Mouse (Mus musculus) neural tube, embryonic 14.5 days (tissue): Measurements from ENCODE around the gene Ankrd44. TPM values are rescaled to one million over a fixed set of nuclear protein-coding genes. Genes with fewer than 3 reads are reported as not detected.

ENCODE experiments used
- ATAC-seq: fragments of 200-750 bp; cut with Nextera tagmentation; 2 replicates; pipeline ENCODE4 v1.8.0; 2017; ENCODE audit warnings: low read depth, mild to moderate bottlenecking, moderate TSS enrichment, moderate library complexity
- H3K27ac ChIP-seq: fragments of 300-500 bp; sonication (generic); 2 replicates; pipeline ENCODE4 v1.5.1; 2014; ENCODE audit warnings: low read depth, mild to moderate bottlenecking, control low read depth, low read length, moderate library complexity, mixed read lengths
- H3K27me3 ChIP-seq: fragments of 300-500 bp; sonication (generic); 2 replicates; pipeline ENCODE4 v1.6.1; 2014; ENCODE audit warnings: low read length; ENCODE audit not compliant: control insufficient read depth, insufficient read depth
- H3K36me3 ChIP-seq: fragments of 300-500 bp; sonication (generic); 2 replicates; pipeline ENCODE4 v1.6.1; 2014; ENCODE audit warnings: low read length, mixed read lengths; ENCODE audit not compliant: control insufficient read depth, insufficient read depth
- H3K4me1 ChIP-seq: fragments of 300-500 bp; sonication (generic); 2 replicates; pipeline ENCODE4 v1.6.1; 2014; ENCODE audit warnings: low read length; ENCODE audit not compliant: control insufficient read depth, insufficient read depth
- H3K4me2 ChIP-seq: fragments of 300-500 bp; sonication (generic); 2 replicates; pipeline ENCODE4 v1.6.1; 2014; ENCODE audit warnings: mild to moderate bottlenecking, low read depth, low read length, control low read depth
- H3K4me3 ChIP-seq: fragments of 300-500 bp; sonication (generic); 2 replicates; pipeline ENCODE4 v1.5.1; 2014; ENCODE audit warnings: low read depth, low read length, control low read depth, mixed read lengths
- H3K9ac ChIP-seq: fragments of 300-500 bp; sonication (generic); replicated peaks from 2 replicates; pipeline ENCODE4 v1.6.1; 2014; ENCODE audit warnings: low read depth, mild to moderate bottlenecking, control low read depth, low read length, mixed read lengths
- H3K9me3 ChIP-seq: fragments of 300-500 bp; sonication (generic); 2 replicates; pipeline ENCODE4 v1.6.1; 2016; ENCODE audit warnings: low read length; ENCODE audit not compliant: control insufficient read depth
- WGBS: fragments of 180-500 bp; shearing (Covaris S2); extraction: QIAGEN DNeasy Blood & Tissue Kit; methylation state at CpG from one replicate; pipeline ENCODE4 v1.1.7; 2014; 5-methylcytosine and 5-hydroxymethylcytosine counted together
- polyA plus RNA-seq: library from polyadenylated mRNA; unstranded; fragments of >200 nt; fragmentation: Nextera tagmentation; extraction: Ambion mirVana; gene quantifications from 2 replicates; pipeline ENCODE4 v1.2.1, GENCODE M21; 2014

Ankrd44 gene
- polyA plus RNA-seq, 1 experiment from 2014 or later: 41.0 TPM

GRCm38 (mm10) chr1:54837721-54838485, 88.3 kb downstream of the Ankrd44 start:
- no peaks in the 10 kb centered on the region for H3K9me3 ChIP-seq
- no peak for ATAC-seq
- no peak overlapping the region for H3K27ac ChIP-seq
- no peaks in the 10 kb centered on the region for H3K27me3 ChIP-seq
- no peak overlapping the region for H3K4me3 ChIP-seq
- H3K36me3 ChIP-seq: no peaks in the 10 kb centered on the region
- H3K4me1 ChIP-seq: no peaks in the 10 kb centered on the region
- no peak overlapping the region for H3K4me2 ChIP-seq
- 92% methylated on average over 17 of the region's 17 CpGs for WGBS
- H3K9ac ChIP-seq: no peak overlapping the region

- H3K9ac ChIP-seq: no peak overlapping the region
- ATAC-seq: no peak
- H3K27ac ChIP-seq: no peak overlapping the region
- H3K36me3 ChIP-seq: no peaks in the 10 kb centered on the region
- no peaks in the 10 kb centered on the region for H3K9me3 ChIP-seq
- H3K4me3 ChIP-seq: no peak overlapping the region
- no peaks in the 10 kb centered on the region for H3K4me1 ChIP-seq
- no peaks in the 10 kb centered on the region for H3K27me3 ChIP-seq
- no peak overlapping the region for H3K4me2 ChIP-seq
- 88% methylated on average over 6 of the region's 6 CpGs for WGBS
Measured at GRCm38 (mm10) chr1:54835661-54836205, 90.5 kb downstream of the Ankrd44 start.

- Histone ChIP-seq H3K4me1 (no peaks in the 10 kb centered on the region), H3K4me2 (no peak overlapping the region), H3K36me3 (no peaks in the 10 kb centered on the region), H3K9me3 (no peaks in the 10 kb centered on the region), H3K9ac (no peak overlapping the region), H3K27ac (no peak overlapping the region), H3K4me3 (no peak overlapping the region), H3K27me3 (no peaks in the 10 kb centered on the region)
- 95% methylated on average over 6 of the region's 6 CpGs for WGBS
- peak; percentile 25; the same call in 1 of the 2 replicates for ATAC-seq
Measured at GRCm38 (mm10) chr1:54833221-54833620, 93.0 kb downstream of the Ankrd44 start.

- WGBS: 0% methylated on average over 1 of the region's 1 CpGs
- Histone ChIP-seq H3K27me3 (no peaks in the 10 kb centered on the region), H3K27ac (no peak overlapping the region), H3K4me1 (no peaks in the 10 kb centered on the region), H3K36me3 (no peaks in the 10 kb centered on the region), H3K9me3 (no peaks in the 10 kb centered on the region), H3K4me3 (no peak overlapping the region), H3K9ac (no peak overlapping the region), H3K4me2 (no peak overlapping the region)
- peak; percentile 64; the same call in 1 of the 2 replicates for ATAC-seq
Measured at GRCm38 (mm10) chr1:54832765-54833164, 93.4 kb downstream of the Ankrd44 start.

GRCm38 (mm10) chr1:54830223-54830622, 96.0 kb downstream of the Ankrd44 start:
- Histone ChIP-seq H3K36me3 (no peaks in the 10 kb centered on the region), H3K27ac (no peak overlapping the region), H3K9ac (no peak overlapping the region), H3K4me1 (no peaks in the 10 kb centered on the region), H3K27me3 (no peaks in the 10 kb centered on the region), H3K4me2 (no peak overlapping the region), H3K4me3 (no peak overlapping the region), H3K9me3 (no peaks in the 10 kb centered on the region)
- WGBS: 80% methylated on average over 6 of the region's 6 CpGs
- no peak for ATAC-seq

- no peak overlapping the region for H3K9ac ChIP-seq
- no peak for ATAC-seq
- 93% methylated on average over 5 of the region's 5 CpGs for WGBS
Measured at GRCm38 (mm10) chr1:54829681-54830213, 96.4 kb downstream of the Ankrd44 start.

GRCm38 (mm10) chr1:54827827-54828226, 98.4 kb downstream of the Ankrd44 start:
- Histone ChIP-seq H3K9ac (no peak overlapping the region), H3K27me3 (no peaks in the 10 kb centered on the region), H3K36me3 (no peaks in the 10 kb centered on the region), H3K4me2 (no peak overlapping the region), H3K9me3 (no peaks in the 10 kb centered on the region), H3K27ac (no peak overlapping the region), H3K4me3 (no peak overlapping the region), H3K4me1 (no peaks in the 10 kb centered on the region)
- no peak for ATAC-seq
- 81% methylated on average over 8 of the region's 8 CpGs for WGBS

More at GRCm38 (mm10) chr1:54829681-54830213, 96.4 kb downstream of the Ankrd44 start:
- Histone ChIP-seq H3K36me3 (no peaks in the 10 kb centered on the region), H3K4me1 (no peaks in the 10 kb centered on the region), H3K27me3 (no peaks in the 10 kb centered on the region), H3K4me3 (no peak overlapping the region), H3K27ac (no peak overlapping the region), H3K4me2 (no peak overlapping the region), H3K9me3 (no peaks in the 10 kb centered on the region)

GRCm38 (mm10) chr1:54827351-54827750, 98.8 kb downstream of the Ankrd44 start:
- H3K4me3 ChIP-seq: no peak overlapping the region
- no peaks in the 10 kb centered on the region for H3K4me1 ChIP-seq
- ATAC-seq: no peak
- no peak overlapping the region for H3K27ac ChIP-seq
- WGBS: 51% methylated on average over 3 of the region's 3 CpGs
- H3K9me3 ChIP-seq: no peaks in the 10 kb centered on the region
- H3K36me3 ChIP-seq: no peaks in the 10 kb centered on the region
- no peak overlapping the region for H3K9ac ChIP-seq
- no peaks in the 10 kb centered on the region for H3K27me3 ChIP-seq
- H3K4me2 ChIP-seq: no peak overlapping the region

GRCm38 (mm10) chr1:54826426-54826986, 99.7 kb downstream of the Ankrd44 start:
- no peaks in the 10 kb centered on the region for H3K36me3 ChIP-seq
- no peak overlapping the region for H3K4me3 ChIP-seq
- no peak overlapping the region for H3K9ac ChIP-seq
- WGBS: 74% methylated on average over 4 of the region's 4 CpGs
- ATAC-seq: no peak
- no peak overlapping the region for H3K4me2 ChIP-seq
- no peaks in the 10 kb centered on the region for H3K27me3 ChIP-seq
- no peaks in the 10 kb centered on the region for H3K9me3 ChIP-seq
- no peak overlapping the region for H3K27ac ChIP-seq
- H3K4me1 ChIP-seq: no peaks in the 10 kb centered on the region
